Mouse (Mus musculus): ENCODE measurements at regions not wholly inside any gene's neighbourhood (a gene's known extent, or its start where the extent isn't known, plus 50 kb on each side); places are given as distances from the start of the nearest gene placed in this dataset.

- ATAC-seq (no peak), DNase-seq (no peak)
- no peak overlapping the region for H3K4me3 ChIP-seq (ENCODE audit: low read depth, low read length)
- no peaks in the 10 kb centered on the region for H3K27me3 ChIP-seq (ENCODE audit: insufficient read depth, low read length)
- H3K9me3 ChIP-seq (ENCODE audit: low read length) = no peaks in the 10 kb centered on the region
- 83% methylated on average over 8 of the region's 8 CpGs for WGBS (ENCODE audit: insufficient replicate concordance)
- no peaks in the 10 kb centered on the region for H3K4me1 ChIP-seq (ENCODE audit: insufficient read depth)
- no peak overlapping the region for H3K9ac ChIP-seq (replicated peaks)
- H3K27ac ChIP-seq (ENCODE audit: low read depth) = no peak overlapping the region
- TF ChIP-seq CTCF (IDR thresholded peaks at IDR 0.05; ENCODE audit: low read depth) (no peak), EP300 (IDR thresholded peaks at IDR 0.05; ENCODE audit: low read depth) (no peak)
- no peak overlapping the region for H3K4me2 ChIP-seq (ENCODE audit: low read depth, low read length)
- H3K36me3 ChIP-seq (replicated peaks; ENCODE audit: insufficient read depth, low read length) = no peaks in the 10 kb centered on the region
Observed at GRCm38 (mm10) chr19:36204965-36205718, 85.2 kb upstream of the Ankrd1 start.

DNA sequence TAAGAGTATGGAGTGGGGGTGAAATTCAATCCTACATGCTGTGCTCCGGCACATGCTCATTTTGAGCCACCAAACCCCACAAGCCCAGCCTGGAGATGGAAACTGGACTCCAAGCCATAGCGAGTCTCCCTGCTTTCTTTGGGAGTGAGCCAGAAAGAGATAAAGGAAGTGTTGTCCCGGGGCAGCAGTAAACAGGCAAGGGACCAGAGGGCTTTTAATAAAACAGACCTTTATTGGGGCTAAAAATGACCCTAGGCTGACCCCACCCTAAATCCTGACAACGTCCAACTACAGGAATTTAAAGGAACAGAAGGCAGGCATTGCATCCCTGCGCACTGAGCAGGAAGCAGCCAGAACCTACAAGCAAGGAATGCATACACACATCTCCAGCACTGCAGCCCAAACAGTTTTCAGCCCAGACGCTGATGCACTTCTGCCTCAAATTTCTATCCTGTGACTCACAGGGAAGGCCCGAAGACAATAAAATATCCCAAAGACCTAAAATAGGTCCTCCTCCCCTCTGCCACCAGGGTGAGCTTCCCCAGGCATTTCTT is 87.9 kb upstream of the Ankrd1 start:
- Histone ChIP-seq H3K4me2 (ENCODE audit: low read depth, low read length) (no peak overlapping the region), H3K9ac (replicated peaks) (no peak overlapping the region), H3K27me3 (ENCODE audit: insufficient read depth, low read length) (no peaks in the 10 kb centered on the region), H3K9me3 (ENCODE audit: low read length) (no peaks in the 10 kb centered on the region), H3K36me3 (replicated peaks; ENCODE audit: insufficient read depth, low read length) (no peaks in the 10 kb centered on the region), H3K4me3 (ENCODE audit: low read depth, low read length) (no peak overlapping the region), H3K27ac (ENCODE audit: low read depth) (no peak overlapping the region), H3K4me1 (ENCODE audit: insufficient read depth) (no peaks in the 10 kb centered on the region)
- no peak for ATAC-seq
- TF ChIP-seq CTCF (IDR thresholded peaks at IDR 0.05; ENCODE audit: low read depth) (no peak), EP300 (IDR thresholded peaks at IDR 0.05; ENCODE audit: low read depth) (no peak)
- no peak for DNase-seq
- WGBS (ENCODE audit: insufficient replicate concordance) = 46% methylated on average over 7 of the region's 7 CpGs

DNA sequence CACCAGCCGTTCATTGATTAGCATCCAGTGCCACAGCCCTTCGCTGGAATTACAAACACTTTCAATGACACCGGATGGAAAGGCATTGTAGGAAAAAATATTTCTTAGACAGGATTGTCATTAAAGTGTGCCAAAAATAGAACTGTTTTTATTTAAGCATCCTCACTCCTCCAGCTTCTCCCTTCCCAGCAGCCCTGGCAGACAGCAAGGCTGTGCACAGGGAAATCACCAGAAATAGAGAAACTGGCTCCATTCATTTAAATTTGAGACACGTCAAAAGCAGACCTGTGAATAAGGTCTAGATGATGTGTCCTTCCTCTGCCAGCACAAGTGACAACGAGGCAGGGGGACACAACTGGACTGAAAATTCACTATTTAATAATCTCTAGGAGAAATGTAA is 88.5 kb upstream of the Ankrd1 start:
- H3K36me3 ChIP-seq (replicated peaks; ENCODE audit: insufficient read depth, low read length) = no peaks in the 10 kb centered on the region
- ATAC-seq (no peak), DNase-seq (no peak)
- H3K27ac ChIP-seq (ENCODE audit: low read depth) = no peak overlapping the region
- no peaks in the 10 kb centered on the region for H3K4me1 ChIP-seq (ENCODE audit: insufficient read depth)
- no peaks in the 10 kb centered on the region for H3K27me3 ChIP-seq (ENCODE audit: insufficient read depth, low read length)
- H3K9me3 ChIP-seq (ENCODE audit: low read length) = no peaks in the 10 kb centered on the region
- no peak overlapping the region for H3K9ac ChIP-seq (replicated peaks)
- WGBS (ENCODE audit: insufficient replicate concordance) = 74% methylated on average over 5 of the region's 5 CpGs
- no peak for TF ChIP-seq EP300 (IDR thresholded peaks at IDR 0.05; ENCODE audit: low read depth)
- no peak for TF ChIP-seq CTCF (IDR thresholded peaks at IDR 0.05; ENCODE audit: low read depth)
- no peak overlapping the region for H3K4me2 ChIP-seq (ENCODE audit: low read depth, low read length)
- no peak overlapping the region for H3K4me3 ChIP-seq (ENCODE audit: low read depth, low read length)

GRCm38 (mm10) chr19:36213461-36213860 is 93.6 kb upstream of the Ankrd1 start:
- TF ChIP-seq EP300 (IDR thresholded peaks at IDR 0.05; ENCODE audit: low read depth) (no peak), CTCF (IDR thresholded peaks at IDR 0.05; ENCODE audit: low read depth) (no peak)
- H3K27ac ChIP-seq (ENCODE audit: low read depth) = no peak overlapping the region
- WGBS (ENCODE audit: insufficient replicate concordance) = 37% methylated on average over 8 of the region's 8 CpGs
- H3K9ac ChIP-seq (replicated peaks) = no peak overlapping the region
- ATAC-seq (no peak), DNase-seq (no peak)
- no peaks in the 10 kb centered on the region for H3K9me3 ChIP-seq (ENCODE audit: low read length)
- no peak overlapping the region for H3K4me3 ChIP-seq (ENCODE audit: low read depth, low read length)
- no peaks in the 10 kb centered on the region for H3K4me1 ChIP-seq (ENCODE audit: insufficient read depth)
- no peaks in the 10 kb centered on the region for H3K27me3 ChIP-seq (ENCODE audit: insufficient read depth, low read length)
- H3K4me2 ChIP-seq (ENCODE audit: low read depth, low read length) = no peak overlapping the region
- no peaks in the 10 kb centered on the region for H3K36me3 ChIP-seq (replicated peaks; ENCODE audit: insufficient read depth, low read length)

- WGBS (ENCODE audit: insufficient replicate concordance) = 59% methylated on average over 7 of the region's 7 CpGs
- TF ChIP-seq EP300 (IDR thresholded peaks at IDR 0.05; ENCODE audit: low read depth) (no peak), CTCF (IDR thresholded peaks at IDR 0.05; ENCODE audit: low read depth) (no peak)
- H3K4me2 ChIP-seq (ENCODE audit: low read depth, low read length) = no peak overlapping the region
- no peak overlapping the region for H3K27ac ChIP-seq (ENCODE audit: low read depth)
- no peaks in the 10 kb centered on the region for H3K36me3 ChIP-seq (replicated peaks; ENCODE audit: insufficient read depth, low read length)
- H3K9ac ChIP-seq (replicated peaks) = no peak overlapping the region
- H3K9me3 ChIP-seq (ENCODE audit: low read length) = no peaks in the 10 kb centered on the region
- no peak for ATAC-seq
- H3K27me3 ChIP-seq (ENCODE audit: insufficient read depth, low read length) = no peaks in the 10 kb centered on the region
- no peak for DNase-seq
- H3K4me1 ChIP-seq (ENCODE audit: insufficient read depth) = no peaks in the 10 kb centered on the region
- no peak overlapping the region for H3K4me3 ChIP-seq (ENCODE audit: low read depth, low read length)
Observed at GRCm38 (mm10) chr19:36214188-36214968, 94.5 kb upstream of the Ankrd1 start.

DNA sequence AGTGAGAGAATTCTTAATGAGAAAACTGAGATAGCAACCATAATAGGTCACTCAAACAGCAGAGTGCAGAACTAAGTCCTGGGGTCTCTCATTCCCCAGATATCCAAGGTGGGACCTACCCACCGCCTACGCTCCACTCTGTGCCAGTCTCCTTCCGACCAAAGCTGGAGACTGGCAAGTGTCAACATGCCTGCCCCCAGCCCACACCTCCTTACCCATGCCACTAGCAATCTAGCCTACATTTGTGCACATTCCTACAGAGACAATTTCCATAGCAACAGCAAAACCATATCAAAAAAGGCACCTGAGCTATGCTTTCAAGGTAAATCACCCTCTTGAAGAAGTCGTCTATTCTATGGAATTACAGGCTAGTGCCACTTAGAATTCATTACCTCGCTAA is 97.3 kb upstream of the Ankrd1 start:
- 86% methylated on average over 5 of the region's 5 CpGs for WGBS (ENCODE audit: insufficient replicate concordance)
- no peak for TF ChIP-seq CTCF (IDR thresholded peaks at IDR 0.05; ENCODE audit: low read depth)
- Histone ChIP-seq H3K27ac (ENCODE audit: low read depth) (no peak overlapping the region), H3K4me2 (ENCODE audit: low read depth, low read length) (no peak overlapping the region), H3K27me3 (ENCODE audit: insufficient read depth, low read length) (no peaks in the 10 kb centered on the region), H3K4me1 (ENCODE audit: insufficient read depth) (no peaks in the 10 kb centered on the region), H3K9me3 (ENCODE audit: low read length) (no peaks in the 10 kb centered on the region), H3K9ac (replicated peaks) (no peak overlapping the region), H3K4me3 (ENCODE audit: low read depth, low read length) (no peak overlapping the region), H3K36me3 (replicated peaks; ENCODE audit: insufficient read depth, low read length) (no peaks in the 10 kb centered on the region)
- DNase-seq (no peak), ATAC-seq (no peak)

All from liver, postnatal 0 days (tissue).